ENCODE assay signal across 11 mouse cellular contexts in genomic region chr1:105362701-105363100, GRCm38 (mm10). TPM values are rescaled to one million over a fixed set of nuclear protein-coding genes. Genes with fewer than 3 reads are reported as not detected.
DNase-seq lines count a peak whose midpoint lies in the region; ATAC-seq and TF ChIP-seq lines count a peak whose summit lies in the region.
"Had no signal": no experiment of that assay in that cellular context is flagged by ENCODE, and none has a peak within 500 bp of the region (broad histone marks: within the 10 kb centered on the region; RNA-seq: fewer than 3 reads in every experiment).

No protein-coding gene starts in this region.

- H3K4me2 ChIP-seq in forebrain, postnatal 0 days (ENCODE audit: low read depth) = no peak overlapping the region
- H3K4me2 ChIP-seq in forebrain, embryonic 14.5 days (ENCODE audit: low read length) = no peak overlapping the region
- no peak overlapping the region for H3K4me2 ChIP-seq in lung, postnatal 0 days (replicated peaks; ENCODE audit: low read depth, low read length)
- no peak overlapping the region for H3K4me2 ChIP-seq in forebrain, embryonic 13.5 days
- H3K4me2 ChIP-seq in hindbrain, embryonic 14.5 days (replicated peaks) = no peak overlapping the region
- H3K4me2 ChIP-seq: hindbrain, embryonic 15.5 days; midbrain, embryonic 13.5 days had no signal

- TF ChIP-seq CTCF in forebrain, postnatal 0 days (IDR thresholded peaks at IDR 0.05; ENCODE audit: low read depth) = peak; percentile 49
- TF ChIP-seq CTCF in lung, postnatal 0 days (IDR thresholded peaks at IDR 0.05) = peak; percentile 81
- TF ChIP-seq CTCF in brain, embryonic 14.5 days (IDR thresholded peaks at IDR 0.05; ENCODE audit: borderline replicate concordance, extremely low read depth, insufficient read depth, insufficient read length) = peak; percentile 51; the same call in 1 of the 2 replicates

- no peak overlapping the region for H3K9ac ChIP-seq in forebrain, postnatal 0 days
- no peak overlapping the region for H3K9ac ChIP-seq in forebrain, embryonic 14.5 days (ENCODE audit: low read length)
- no peak overlapping the region for H3K9ac ChIP-seq in lung, postnatal 0 days (replicated peaks; ENCODE audit: low read depth)
- H3K9ac ChIP-seq in forebrain, embryonic 13.5 days = no peak overlapping the region
- H3K9ac ChIP-seq in hindbrain, embryonic 14.5 days = no peak overlapping the region
- H3K9ac ChIP-seq: hindbrain, embryonic 15.5 days; midbrain, embryonic 13.5 days had no signal

- H3K4me1 ChIP-seq in forebrain, postnatal 0 days (ENCODE audit: insufficient read depth) = no peaks in the 10 kb centered on the region
- no peaks in the 10 kb centered on the region for H3K4me1 ChIP-seq in forebrain, embryonic 14.5 days (ENCODE audit: control insufficient read depth, insufficient read depth, low read length)
- H3K4me1 ChIP-seq in lung, postnatal 0 days (ENCODE audit: insufficient read depth, low read depth, low read length) = no peaks in the 10 kb centered on the region
- no peaks in the 10 kb centered on the region for H3K4me1 ChIP-seq in forebrain, embryonic 13.5 days
- no peaks in the 10 kb centered on the region for H3K4me1 ChIP-seq in hindbrain, embryonic 14.5 days (replicated peaks; ENCODE audit: control insufficient read depth, insufficient read depth, low read length)
- H3K4me1 ChIP-seq: hindbrain, embryonic 15.5 days; midbrain, embryonic 13.5 days had no signal

- TF ChIP-seq EP300 in lung, postnatal 0 days (IDR thresholded peaks at IDR 0.05) = no peak

- no peak for DNase-seq in forebrain, postnatal 0 days
- DNase-seq in forebrain, embryonic 14.5 days (ENCODE audit: low spot score) = no peak
- DNase-seq in lung, postnatal 0 days (ENCODE audit: low spot score) = peak; percentile 50
- no peak for DNase-seq in lung, postnatal 14 days
- DNase-seq in brain, embryonic 14.5 days (ENCODE audit: low read depth) = no peak
- peak; percentile 16 for DNase-seq in naive thymus-derived CD4-positive, alpha-beta T cell, adult 2 months (ENCODE audit: low read depth)
- DNase-seq in hindbrain, embryonic 14.5 days (ENCODE audit: low spot score) = no peak
- DNase-seq: cerebellum, adult 11-12 months had no signal

- no peaks in the 10 kb centered on the region for H3K9me3 ChIP-seq in forebrain, postnatal 0 days (ENCODE audit: low read length)
- H3K9me3 ChIP-seq in forebrain, embryonic 14.5 days (replicated peaks; ENCODE audit: control insufficient read depth, low read length) = no peaks in the 10 kb centered on the region
- no peaks in the 10 kb centered on the region for H3K9me3 ChIP-seq in lung, postnatal 0 days (ENCODE audit: low read length)
- H3K9me3 ChIP-seq in forebrain, embryonic 13.5 days (replicated peaks) = no peaks in the 10 kb centered on the region
- no peaks in the 10 kb centered on the region for H3K9me3 ChIP-seq in hindbrain, embryonic 14.5 days (ENCODE audit: control insufficient read depth, low read length)
- H3K9me3 ChIP-seq: hindbrain, embryonic 15.5 days; midbrain, embryonic 13.5 days had no signal

- H3K27me3 ChIP-seq in forebrain, postnatal 0 days (ENCODE audit: insufficient read depth, low read length) = no peaks in the 10 kb centered on the region
- H3K27me3 ChIP-seq in forebrain, embryonic 14.5 days (replicated peaks; ENCODE audit: control insufficient read depth, insufficient read depth, low read length) = no peaks in the 10 kb centered on the region
- H3K27me3 ChIP-seq in lung, postnatal 0 days (replicated peaks; ENCODE audit: insufficient read depth, low read length) = no peaks in the 10 kb centered on the region
- no peaks in the 10 kb centered on the region for H3K27me3 ChIP-seq in forebrain, embryonic 13.5 days
- H3K27me3 ChIP-seq in hindbrain, embryonic 14.5 days (ENCODE audit: control insufficient read depth, insufficient read depth, low read length) = no peaks in the 10 kb centered on the region
- H3K27me3 ChIP-seq: hindbrain, embryonic 15.5 days; midbrain, embryonic 13.5 days had no signal

- ATAC-seq in forebrain, postnatal 0 days = no peak
- ATAC-seq in forebrain, embryonic 14.5 days = no peak
- ATAC-seq in lung, postnatal 0 days = no peak
- no peak for ATAC-seq in forebrain, embryonic 13.5 days
- ATAC-seq in hindbrain, embryonic 14.5 days (ENCODE audit: low FRiP score) = no peak
- ATAC-seq: midbrain, embryonic 13.5 days had no signal

- no peak for TF ChIP-seq POLR2A in brain, embryonic 14.5 days (IDR thresholded peaks at IDR 0.05; ENCODE audit: borderline replicate concordance, extremely low read depth, insufficient read depth, insufficient read length, poor library complexity, severe bottlenecking)

- no peak overlapping the region for H3K27ac ChIP-seq in forebrain, postnatal 0 days (ENCODE audit: low read depth, low read length)
- no peak overlapping the region for H3K27ac ChIP-seq in forebrain, embryonic 14.5 days (ENCODE audit: low read depth, low read length)
- no peak overlapping the region for H3K27ac ChIP-seq in lung, postnatal 0 days (ENCODE audit: low read length)
- no peak overlapping the region for H3K27ac ChIP-seq in forebrain, embryonic 13.5 days
- H3K27ac ChIP-seq in hindbrain, embryonic 14.5 days = no peak overlapping the region
- H3K27ac ChIP-seq: hindbrain, embryonic 15.5 days; midbrain, embryonic 13.5 days had no signal

- H3K4me3 ChIP-seq in forebrain, postnatal 0 days (ENCODE audit: low read depth, low read length) = no peak overlapping the region
- H3K4me3 ChIP-seq in forebrain, embryonic 14.5 days (ENCODE audit: low read depth, low read length) = no peak overlapping the region
- H3K4me3 ChIP-seq in lung, postnatal 0 days (ENCODE audit: low read depth, low read length) = no peak overlapping the region
- no peak overlapping the region for H3K4me3 ChIP-seq in forebrain, embryonic 13.5 days
- no peak overlapping the region for H3K4me3 ChIP-seq in hindbrain, embryonic 14.5 days (replicated peaks; ENCODE audit: low read length)
- H3K4me3 ChIP-seq: hindbrain, embryonic 15.5 days; midbrain, embryonic 13.5 days had no signal

- no peaks in the 10 kb centered on the region for H3K36me3 ChIP-seq in forebrain, postnatal 0 days (ENCODE audit: insufficient read depth)
- no peaks in the 10 kb centered on the region for H3K36me3 ChIP-seq in forebrain, embryonic 14.5 days (ENCODE audit: control insufficient read depth, insufficient read depth, low read length)
- H3K36me3 ChIP-seq in lung, postnatal 0 days (ENCODE audit: insufficient read depth, low read length) = no peaks in the 10 kb centered on the region
- H3K36me3 ChIP-seq in forebrain, embryonic 13.5 days (ENCODE audit: poor library complexity, severe bottlenecking) = no peaks in the 10 kb centered on the region
- no peaks in the 10 kb centered on the region for H3K36me3 ChIP-seq in hindbrain, embryonic 14.5 days (replicated peaks; ENCODE audit: control insufficient read depth, insufficient read depth)
- H3K36me3 ChIP-seq: hindbrain, embryonic 15.5 days; midbrain, embryonic 13.5 days had no signal

RNA-seq across cellular contexts. Expression of gene Rnf152, which starts 6.2 kb away (rescaled TPM):
- total RNA-seq in forebrain, postnatal 0 days (2014; rRNA removed) = 12.5 and 15.8 TPM in 2 replicates
- 4.0 and 9.6 TPM in 2 replicates for polyA plus RNA-seq in forebrain, postnatal 0 days (2015; fragmentation: Nextera tagmentation; extraction: Ambion mirVana)
- polyA plus RNA-seq in forebrain, embryonic 14.5 days (2014; fragmentation: Nextera tagmentation; extraction: Ambion mirVana) = 4.9 and 7.4 TPM in 2 replicates
- polyA plus RNA-seq in lung, postnatal 0 days (2015; fragmentation: Nextera tagmentation; extraction: Ambion mirVana) = 0.88 and 1.0 TPM in 2 replicates
- 9.5 and 23.0 TPM in 2 replicates for polyA plus RNA-seq in brain, embryonic 14.5 days (2012; rRNA removed)
- 3.8 and 4.8 TPM in 2 replicates for polyA plus RNA-seq in forebrain, embryonic 13.5 days (2015; fragmentation: Nextera tagmentation; extraction: Ambion mirVana)
- polyA plus RNA-seq in hindbrain, embryonic 14.5 days (2014; fragmentation: Nextera tagmentation; extraction: Ambion mirVana) = 31.6 and 33.4 TPM in 2 replicates

Comparison
In these comparisons a context has a peak if more than half of its experiments do, and no peak if none do; other contexts are left out.
1. DNase-seq: peak in lung, postnatal 0 days (single experiment) and naive thymus-derived CD4-positive, alpha-beta T cell, adult 2 months (single experiment); none in forebrain, postnatal 0 days (single experiment), forebrain, embryonic 14.5 days (single experiment), lung, postnatal 14 days (single experiment), brain, embryonic 14.5 days (single experiment) and hindbrain, embryonic 14.5 days (single experiment).
2. Peak in every context shown above with its lines, with median percentiles within 50 percentile points of each other: CTCF ChIP-seq.